Mouse (Mus musculus): Measurements from ENCODE around the gene Bean1.

Gene Bean1

DNA sequence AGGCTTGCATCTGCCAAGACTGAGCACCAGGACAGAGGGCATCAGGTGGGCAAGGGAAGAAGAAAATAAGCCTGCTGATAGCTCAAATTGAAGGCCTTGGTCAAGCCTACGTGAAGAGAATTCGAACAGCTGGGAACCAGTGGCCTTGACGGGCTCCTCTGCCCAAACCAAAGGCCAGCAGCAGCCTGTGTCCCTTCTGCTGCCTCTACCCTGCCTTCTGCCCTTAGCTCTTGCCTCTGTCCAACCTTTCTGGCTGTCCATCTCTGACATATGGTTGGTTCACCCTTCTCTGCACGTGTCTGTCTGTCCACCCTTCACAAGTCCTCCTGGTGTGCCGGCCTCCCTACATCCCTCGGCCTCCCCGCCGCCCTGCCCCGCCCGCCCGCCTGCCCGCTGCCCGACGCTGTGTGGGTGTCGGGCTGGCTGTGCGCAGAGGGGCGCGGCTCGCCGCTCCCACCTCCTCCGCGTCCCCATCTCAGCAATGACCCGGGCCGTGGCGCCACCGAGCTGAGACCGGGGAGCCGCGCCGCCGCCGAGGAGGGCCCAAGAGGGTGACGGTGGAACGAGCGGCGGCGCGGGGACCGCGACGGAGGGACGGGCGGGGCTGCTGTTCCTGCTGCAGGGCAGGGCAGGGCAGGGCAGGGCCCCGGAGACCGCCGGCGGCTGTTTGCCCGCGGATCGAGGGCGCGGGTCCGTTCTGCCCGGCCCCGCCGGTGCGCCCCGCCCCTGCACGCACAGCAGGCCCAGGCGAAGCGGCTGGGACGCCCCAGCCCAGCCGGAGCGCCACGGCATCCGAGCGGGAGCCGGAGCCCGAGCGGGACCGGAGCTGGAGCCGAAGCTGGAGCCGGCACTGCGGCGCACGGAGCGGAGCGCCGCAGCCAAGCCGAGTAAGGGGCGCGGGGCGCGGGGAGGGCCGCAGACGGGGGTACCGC, at the start of gene Bean1:
Gene Bean1, plus strand, starts transcription at position 325 of the 932 bp plus-strand sequence.
- peak; percentile 55 for DNase-seq

- no peak for DNase-seq
Measured at GRCm38 (mm10) chr8:104121640-104122416, 48.4 kb upstream of the Bean1 start.

GRCm38 (mm10) chr8:104123080-104123657, 47.1 kb upstream of the Bean1 start:
- peak; percentile 36 to 58 for DNase-seq

DNA sequence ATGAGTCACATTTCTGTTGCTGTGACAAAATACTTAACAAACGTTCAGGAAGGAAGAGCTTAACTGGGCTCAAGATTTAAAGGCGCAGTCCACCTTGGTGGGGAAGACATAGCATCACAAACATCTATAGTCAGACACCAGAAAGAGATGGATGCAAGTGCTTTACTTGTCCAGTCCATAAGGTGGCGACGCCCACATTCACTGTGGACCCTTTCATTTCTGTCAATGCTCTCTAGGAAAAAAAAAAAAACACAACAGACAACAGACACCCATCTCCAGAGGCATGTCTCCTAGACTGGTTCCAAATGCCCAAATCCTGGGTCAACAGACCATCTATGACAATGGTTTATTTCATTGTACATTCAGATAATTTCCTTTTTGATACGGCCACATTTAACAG, 45.7 kb upstream of the Bean1 start:
- no peak for DNase-seq

GRCm38 (mm10) chr8:104127160-104127883, 42.9 kb upstream of the Bean1 start:
- no peak for DNase-seq

DNA sequence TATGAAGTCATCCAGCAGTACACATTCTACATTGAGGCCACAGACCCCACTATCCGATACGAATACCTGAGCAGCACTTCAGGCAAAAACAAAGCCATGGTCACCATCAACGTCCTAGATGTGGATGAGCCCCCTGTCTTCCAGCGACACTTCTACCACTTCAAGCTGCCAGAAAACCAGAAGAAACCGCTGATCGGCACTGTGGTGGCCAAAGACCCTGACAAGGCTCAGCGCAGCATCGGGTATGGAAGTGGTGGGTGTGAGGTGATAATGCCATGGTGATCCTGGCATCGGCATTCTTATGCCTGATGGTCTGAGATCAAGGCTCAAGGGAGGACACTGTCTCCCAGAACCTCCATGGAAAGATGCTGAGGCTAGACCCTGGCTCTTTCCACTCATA, 39.3 kb upstream of the Bean1 start:
- no peak for DNase-seq

GRCm38 (mm10) chr8:104131414-104131975, 38.7 kb upstream of the Bean1 start:
- no peak for DNase-seq

GRCm38 (mm10) chr8:104134521-104134920, 35.7 kb upstream of the Bean1 start:
- DNase-seq = no peak

- no peak for DNase-seq
Measured at GRCm38 (mm10) chr8:104136277-104136676, 34.0 kb upstream of the Bean1 start.

- no peak for DNase-seq
Measured at GRCm38 (mm10) chr8:104137636-104138035, 32.6 kb upstream of the Bean1 start.

DNA sequence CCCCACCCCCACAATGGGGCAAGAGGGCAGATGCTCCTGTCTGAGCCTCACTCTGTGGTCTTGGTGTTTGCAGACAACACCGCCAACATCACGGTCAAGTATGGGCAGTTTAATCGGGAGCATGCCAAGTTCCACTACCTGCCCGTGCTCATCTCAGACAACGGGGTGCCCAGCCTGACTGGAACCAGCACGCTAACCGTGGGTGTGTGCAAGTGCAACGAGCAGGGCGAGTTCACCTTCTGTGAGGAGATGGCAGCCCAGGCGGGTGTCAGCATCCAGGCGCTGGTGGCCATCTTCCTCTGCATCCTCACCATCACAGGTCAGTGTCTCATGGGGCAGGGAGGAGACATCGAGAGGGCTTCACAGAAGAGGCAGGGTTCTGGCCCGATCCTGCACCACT, 29.6 kb upstream of the Bean1 start:
- DNase-seq = no peak

- DNase-seq = no peak
Measured at GRCm38 (mm10) chr8:104142415-104142814, 27.8 kb upstream of the Bean1 start.

GRCm38 (mm10) chr8:104143379-104143778, 26.9 kb upstream of the Bean1 start:
- no peak for DNase-seq

DNA sequence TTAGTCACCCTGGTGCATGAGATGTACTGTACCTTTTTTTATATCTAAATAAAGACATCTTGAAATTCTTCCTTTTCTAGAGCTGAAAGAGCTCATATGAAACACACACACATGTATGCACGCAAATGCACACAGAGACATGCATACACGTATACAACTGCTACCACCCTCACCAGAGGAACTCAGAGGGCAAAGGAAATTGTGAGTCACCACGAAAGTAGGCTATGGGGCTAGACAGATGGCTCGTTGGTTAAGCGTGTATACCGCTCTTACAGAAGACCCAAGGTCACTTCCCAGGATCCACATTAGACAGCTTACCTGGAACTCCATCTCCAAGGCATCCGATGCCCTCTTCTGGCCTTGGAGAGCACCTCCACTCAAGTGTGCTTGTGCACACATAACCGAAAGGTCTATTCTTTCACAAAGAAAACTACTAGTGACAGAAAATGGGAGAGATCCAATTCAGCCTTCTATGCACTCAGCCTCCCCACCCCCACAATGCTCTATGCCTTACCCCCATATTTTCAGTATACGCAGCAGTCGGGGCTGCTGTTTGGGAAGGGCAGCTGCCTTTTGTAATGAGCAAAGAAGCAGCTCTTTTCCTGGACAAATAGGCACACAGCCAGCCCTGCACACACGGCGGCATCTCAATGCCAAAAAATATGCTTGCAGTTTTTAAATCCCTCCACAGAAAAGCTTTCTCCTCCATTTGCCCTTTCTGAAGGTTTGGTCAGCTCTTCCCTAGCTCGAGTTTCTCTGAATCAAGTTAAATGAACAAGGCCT, 25.6 kb upstream of the Bean1 start:
- DNase-seq = peak; percentile 63 to 65

GRCm38 (mm10) chr8:104145981-104146689, 24.1 kb upstream of the Bean1 start:
- peak; percentile 94 to 97 for DNase-seq

GRCm38 (mm10) chr8:104146717-104147494, 23.3 kb upstream of the Bean1 start:
- DNase-seq = no peak

DNA sequence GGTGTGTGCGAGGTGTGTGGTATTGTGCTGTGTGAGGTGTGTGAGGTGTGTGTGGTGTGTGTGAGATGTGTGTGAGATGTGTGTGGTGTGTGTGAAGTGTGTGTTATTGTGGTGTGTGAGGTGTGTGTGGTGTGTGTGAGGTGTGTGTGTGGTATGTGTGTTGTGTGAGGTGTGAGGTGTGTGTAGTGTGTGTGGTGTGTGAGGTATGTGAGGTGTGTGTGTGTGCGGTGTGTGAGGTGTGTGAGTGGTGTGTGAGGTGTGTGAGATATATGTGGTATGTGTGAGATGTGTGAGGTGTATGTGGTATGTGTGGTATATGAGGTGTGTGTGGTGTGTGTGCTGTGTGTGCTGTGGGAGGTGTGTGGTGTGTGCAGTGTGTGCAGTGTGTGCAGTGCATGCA, 22.3 kb upstream of the Bean1 start:
- no peak for DNase-seq

DNA sequence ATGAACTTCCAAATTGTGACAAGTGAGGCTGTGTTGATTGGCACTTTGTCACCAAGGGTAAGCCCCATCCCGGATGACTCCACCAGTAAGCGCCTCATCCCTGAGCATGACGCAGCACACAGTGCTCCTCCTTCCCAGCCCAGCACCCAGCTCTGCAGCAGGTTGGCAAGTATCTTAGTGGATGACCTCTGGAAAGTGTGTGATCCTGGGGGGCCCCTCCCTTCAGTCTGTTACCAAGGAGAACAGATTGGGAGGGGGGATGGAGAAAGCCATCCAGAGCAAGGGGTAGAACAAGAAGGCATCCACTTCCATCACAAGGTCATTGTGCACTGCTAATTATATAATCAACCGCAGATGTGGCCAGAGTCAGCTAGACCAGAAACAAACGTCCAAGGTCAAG, 9.5 kb upstream of the Bean1 start:
- no peak for DNase-seq

DNA sequence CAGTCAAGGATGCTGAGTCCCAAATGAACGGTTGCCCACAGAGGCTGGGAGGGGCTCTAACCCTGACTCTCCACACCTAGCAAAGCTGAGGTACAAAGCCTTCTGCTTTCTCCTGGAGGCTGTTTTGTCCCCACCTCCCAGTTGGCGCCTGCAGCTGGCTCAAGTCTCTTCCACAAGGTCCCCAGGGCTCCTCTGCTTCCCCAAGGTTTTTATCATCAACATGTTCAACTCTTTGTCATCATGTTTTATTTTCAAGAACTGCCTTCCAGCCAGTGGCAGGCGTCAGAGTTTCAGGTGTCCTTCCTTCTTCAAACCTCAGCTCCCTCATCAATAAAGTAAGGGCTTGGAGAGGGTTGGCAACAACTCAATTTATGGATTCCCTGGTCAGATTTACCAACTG, 781 bp upstream of the Bean1 start:
- DNase-seq = no peak

GRCm38 (mm10) chr8:104171050-104171620, 893 bp downstream of the Bean1 start:
- no peak for DNase-seq

All from cerebellum, postnatal 10 days (tissue).